Mouse (Mus musculus): ENCODE results near the gene 1700003F12Rik. TPM values are rescaled to one million over a fixed set of nuclear protein-coding genes. Genes with fewer than 3 reads are reported as not detected.

Gene 1700003F12Rik
- polyA plus RNA-seq, 1 experiment: 0.32 TPM

GRCm38 (mm10) chr2:154555235-154555634 is 8.3 kb downstream of the 1700003F12Rik start:
- Histone ChIP-seq H3K4me3 (ENCODE audit: low read depth, low read length) (no peak overlapping the region), H3K4me1 (ENCODE audit: control insufficient read depth, insufficient read depth, insufficient read length, low read length) (peaks cover 19% of the 10 kb centered on the region), H3K27me3 (ENCODE audit: control insufficient read depth, insufficient read depth, low read length) (0 out of 2 replicates have a peak, but pooled peaks cover under 1% of the 10 kb centered on the region), H3K36me3 (ENCODE audit: control insufficient read depth, insufficient read depth, low read length) (no peaks in the 10 kb centered on the region), H3K27ac (ENCODE audit: insufficient read depth, low read depth, low read length) (no peak overlapping the region)
- TF ChIP-seq POLR2A (IDR thresholded peaks at IDR 0.05; ENCODE audit: low read depth, low read length) (no peak), CTCF (IDR thresholded peaks at IDR 0.05; ENCODE audit: extremely low read depth, insufficient read length, insufficient replicate concordance, low read depth, low read length) (no peak)
- WGBS: 92% methylated on average over 6 of the region's 6 CpGs

- Histone ChIP-seq H3K36me3 (ENCODE audit: control insufficient read depth, insufficient read depth, low read length) (no peaks in the 10 kb centered on the region), H3K4me3 (ENCODE audit: low read depth, low read length) (no peak overlapping the region), H3K27me3 (ENCODE audit: control insufficient read depth, insufficient read depth, low read length) (no peaks in the 10 kb centered on the region), H3K4me1 (ENCODE audit: control insufficient read depth, insufficient read depth, insufficient read length, low read length) (peaks cover 13% of the 10 kb centered on the region), H3K27ac (ENCODE audit: insufficient read depth, low read depth, low read length) (no peak overlapping the region)
- 48% methylated on average over 5 of the region's 5 CpGs for WGBS
- TF ChIP-seq POLR2A (IDR thresholded peaks at IDR 0.05; ENCODE audit: low read depth, low read length) (no peak), CTCF (IDR thresholded peaks at IDR 0.05; ENCODE audit: extremely low read depth, insufficient read length, insufficient replicate concordance, low read depth, low read length) (no peak)
Observed at GRCm38 (mm10) chr2:154557184-154557832, 10.4 kb downstream of the 1700003F12Rik start.

- H3K36me3 ChIP-seq (ENCODE audit: control insufficient read depth, insufficient read depth, low read length): 0 out of 2 replicates have a peak, but pooled peaks cover 2% of the 10 kb centered on the region
- no peak within 1 kb of the TSS for H3K27ac ChIP-seq (ENCODE audit: insufficient read depth, low read depth, low read length)
- TF ChIP-seq POLR2A (IDR thresholded peaks at IDR 0.05; ENCODE audit: low read depth, low read length) (no peak), CTCF (IDR thresholded peaks at IDR 0.05; ENCODE audit: extremely low read depth, insufficient read length, insufficient replicate concordance, low read depth, low read length) (no peak)
- peaks cover 8% of the 10 kb centered on the region for H3K4me1 ChIP-seq (ENCODE audit: control insufficient read depth, insufficient read depth, insufficient read length, low read length)
- H3K4me3 ChIP-seq (ENCODE audit: low read depth, low read length): peak within 1 kb of the TSS; percentile 47
- WGBS: 10% methylated on average over 34 of the region's 34 CpGs
- no peaks in the 10 kb centered on the region for H3K27me3 ChIP-seq (ENCODE audit: control insufficient read depth, insufficient read depth, low read length)
Observed at GRCm38 (mm10) chr2:154558264-154559039, 11.6 kb downstream of the 1700003F12Rik start, which contains the start of gene Necab3. Gene Necab3 (minus strand): TSS chr2:154558890.

GRCm38 (mm10) chr2:154563612-154564170 is 16.8 kb downstream of the 1700003F12Rik start:
- Histone ChIP-seq H3K36me3 (ENCODE audit: control insufficient read depth, insufficient read depth, low read length) (0 out of 2 replicates have a peak, but pooled peaks cover 2% of the 10 kb centered on the region), H3K27ac (ENCODE audit: insufficient read depth, low read depth, low read length) (no peak overlapping the region), H3K27me3 (ENCODE audit: control insufficient read depth, insufficient read depth, low read length) (no peaks in the 10 kb centered on the region), H3K4me3 (ENCODE audit: low read depth, low read length) (no peak overlapping the region), H3K4me1 (ENCODE audit: control insufficient read depth, insufficient read depth, insufficient read length, low read length) (peaks cover 1% of the 10 kb centered on the region)
- 91% methylated on average over 22 of the region's 22 CpGs for WGBS
- TF ChIP-seq POLR2A (IDR thresholded peaks at IDR 0.05; ENCODE audit: low read depth, low read length) (no peak), CTCF (IDR thresholded peaks at IDR 0.05; ENCODE audit: extremely low read depth, insufficient read length, insufficient replicate concordance, low read depth, low read length) (no peak)

- H3K27ac ChIP-seq (ENCODE audit: insufficient read depth, low read depth, low read length): no peak overlapping the region
- H3K27me3 ChIP-seq (ENCODE audit: control insufficient read depth, insufficient read depth, low read length): no peaks in the 10 kb centered on the region
- H3K36me3 ChIP-seq (ENCODE audit: control insufficient read depth, insufficient read depth, low read length): 0 out of 2 replicates have a peak, but pooled peaks cover 2% of the 10 kb centered on the region
- WGBS: 93% methylated on average over 3 of the region's 3 CpGs
- H3K4me3 ChIP-seq (ENCODE audit: low read depth, low read length): no peak overlapping the region
- peaks cover 5% of the 10 kb centered on the region; the same call in 1 of the 2 replicates for H3K4me1 ChIP-seq (ENCODE audit: control insufficient read depth, insufficient read depth, insufficient read length, low read length)
- TF ChIP-seq POLR2A (IDR thresholded peaks at IDR 0.05; ENCODE audit: low read depth, low read length) (no peak), CTCF (IDR thresholded peaks at IDR 0.05; ENCODE audit: extremely low read depth, insufficient read length, insufficient replicate concordance, low read depth, low read length) (no peak)
Observed at GRCm38 (mm10) chr2:154565562-154565961, 18.7 kb downstream of the 1700003F12Rik start.

- H3K4me3 ChIP-seq (ENCODE audit: low read depth, low read length): no peak overlapping the region
- no peaks in the 10 kb centered on the region for H3K27me3 ChIP-seq (ENCODE audit: control insufficient read depth, insufficient read depth, low read length)
- H3K36me3 ChIP-seq (ENCODE audit: control insufficient read depth, insufficient read depth, low read length): 0 out of 2 replicates have a peak, but pooled peaks cover 2% of the 10 kb centered on the region
- WGBS: 37% methylated on average over 8 of the region's 8 CpGs
- TF ChIP-seq POLR2A (IDR thresholded peaks at IDR 0.05; ENCODE audit: low read depth, low read length): no peak
- no peak for TF ChIP-seq CTCF (IDR thresholded peaks at IDR 0.05; ENCODE audit: extremely low read depth, insufficient read length, insufficient replicate concordance, low read depth, low read length)
- H3K27ac ChIP-seq (ENCODE audit: insufficient read depth, low read depth, low read length): no peak overlapping the region
- H3K4me1 ChIP-seq (ENCODE audit: control insufficient read depth, insufficient read depth, insufficient read length, low read length): peaks cover 5% of the 10 kb centered on the region; the same call in 1 of the 2 replicates
Observed at GRCm38 (mm10) chr2:154566641-154567040, 19.8 kb downstream of the 1700003F12Rik start.
